Mouse (Mus musculus): ENCODE measurements at regions not wholly inside any gene's neighbourhood (a gene's known extent, or its start where the extent isn't known, plus 50 kb on each side); places are given as distances from the start of the nearest gene placed in this dataset.

GRCm38 (mm10) chr3:149330041-149330440 is 339.7 kb upstream of the Adgrl2 start:
- Histone ChIP-seq H3K4me2 (ENCODE audit: insufficient read depth, low read depth, poor library complexity, severe bottlenecking) (no peak overlapping the region), H3K9ac (ENCODE audit: insufficient read depth, low read depth) (no peak overlapping the region), H3K27ac (ENCODE audit: insufficient read depth, low read depth) (no peak overlapping the region), H3K36me3 (replicated peaks in 1 of 2; ENCODE audit: control insufficient read depth in 1 of 2, insufficient read depth in 1 of 2, low read length in 1 of 2) (no peaks in the 10 kb centered on the region), H3K27me3 (replicated peaks) (no peaks in the 10 kb centered on the region), H3K9me3 (replicated peaks; ENCODE audit: low read length) (no peaks in the 10 kb centered on the region), H3K79me2 (replicated peaks; ENCODE audit: control insufficient read depth, extremely low read depth, insufficient read depth, poor library complexity, severe bottlenecking) (no peaks in the 10 kb centered on the region), H3K4me3 (replicated peaks in 1 of 3; ENCODE audit: low read depth in 2 of 3, low read length in 2 of 3, poor library complexity in 1 of 3) (no peak overlapping the region), H3K4me1 (ENCODE audit: control insufficient read depth in 1 of 2, insufficient read depth in 2 of 2) (peaks cover 13 to 47% of the 10 kb centered on the region in 2 experiments)
- DNase-seq (ENCODE audit: extremely low read depth), result no peak
- in situ Hi-C loops (cut with MboI; ENCODE audit: low pct_ligation_motif_present, low pct_unique_long_range_greater_than_20kb, low sequenced_read_pairs) (no loop called here), dilution Hi-C loops (cut with MboI; ENCODE audit: extremely low pct_ligation_motif_present, extremely low pct_unique_long_range_greater_than_20kb, low sequenced_read_pairs) (no loop called here)
- TF ChIP-seq TBP (conservative IDR thresholded peaks at IDR 0.05; ENCODE audit: low read depth, low read length) (no peak), CHD1 (IDR thresholded peaks at IDR 0.05; ENCODE audit: low read depth, low read length) (no peak), MAZ (IDR thresholded peaks at IDR 0.05; ENCODE audit: low read depth, low read length) (no peak), MYC (IDR thresholded peaks at IDR 0.05; ENCODE audit: low read depth, low read length) (no peak), JUND (conservative IDR thresholded peaks at IDR 0.05; ENCODE audit: low read depth, low read length) (no peak), TCF12 (IDR thresholded peaks at IDR 0.05; ENCODE audit: low read depth, low read length) (no peak), POLR2A (IDR thresholded peaks at IDR 0.05; ENCODE audit: low read depth, low read length) (no peak), ELF1 (IDR thresholded peaks at IDR 0.05; ENCODE audit: low read depth, low read length) (no peak), PAX5 (IDR thresholded peaks at IDR 0.05; ENCODE audit: low read length) (no peak), MEF2A (IDR thresholded peaks at IDR 0.05; ENCODE audit: borderline replicate concordance, low read depth, low read length) (no peak), ZKSCAN1 (IDR thresholded peaks at IDR 0.05; ENCODE audit: borderline replicate concordance, low read depth, low read length) (no peak), BHLHE40 (IDR thresholded peaks at IDR 0.05; ENCODE audit: low read depth, low read length) (no peak), SIN3A (IDR thresholded peaks at IDR 0.05; ENCODE audit: low read length) (no peak), HCFC1 (IDR thresholded peaks at IDR 0.05; ENCODE audit: low read depth, low read length) (no peak), KAT2A (IDR thresholded peaks at IDR 0.05; ENCODE audit: insufficient replicate concordance, low read length) (no peak), ZC3H11A (IDR thresholded peaks at IDR 0.05; ENCODE audit: low read depth, low read length) (no peak), MXI1 (IDR thresholded peaks at IDR 0.05; ENCODE audit: low read depth, low read length) (no peak), GABPA (IDR thresholded peaks at IDR 0.05; ENCODE audit: insufficient replicate concordance, low read depth, low read length) (no peak)

- H3K9me3 ChIP-seq (replicated peaks; ENCODE audit: low read length), result no peaks in the 10 kb centered on the region
- H3K4me2 ChIP-seq (ENCODE audit: insufficient read depth, low read depth, poor library complexity, severe bottlenecking), result no peak overlapping the region
- H3K36me3 ChIP-seq (replicated peaks in 1 of 2; ENCODE audit: control insufficient read depth in 1 of 2, insufficient read depth in 1 of 2, low read length in 1 of 2), result no peaks in the 10 kb centered on the region
- H3K79me2 ChIP-seq (replicated peaks; ENCODE audit: control insufficient read depth, extremely low read depth, insufficient read depth, poor library complexity, severe bottlenecking), result no peaks in the 10 kb centered on the region
- H3K27ac ChIP-seq (ENCODE audit: insufficient read depth, low read depth), result no peak overlapping the region
- TF ChIP-seq MYC (IDR thresholded peaks at IDR 0.05; ENCODE audit: low read depth, low read length), result no peak
- TF ChIP-seq BHLHE40 (IDR thresholded peaks at IDR 0.05; ENCODE audit: low read depth, low read length), result no peak
- no peak for TF ChIP-seq JUND (conservative IDR thresholded peaks at IDR 0.05; ENCODE audit: low read depth, low read length)
- no peak overlapping the region for H3K4me3 ChIP-seq (replicated peaks in 1 of 3; ENCODE audit: low read depth in 2 of 3, low read length in 2 of 3, poor library complexity in 1 of 3)
- no peak for DNase-seq (ENCODE audit: extremely low read depth)
- dilution Hi-C loops (cut with MboI; ENCODE audit: extremely low pct_ligation_motif_present, extremely low pct_unique_long_range_greater_than_20kb, low sequenced_read_pairs) (no loop called here), in situ Hi-C loops (cut with MboI; ENCODE audit: low pct_ligation_motif_present, low pct_unique_long_range_greater_than_20kb, low sequenced_read_pairs) (loop anchor here (5.0 kb wide), 1 partner anchor 58 kb away; no protein-coding TSS in a partner anchor)
- H3K27me3 ChIP-seq (replicated peaks), result no peaks in the 10 kb centered on the region
- H3K9ac ChIP-seq (ENCODE audit: insufficient read depth, low read depth), result no peak overlapping the region
- peaks cover 9 to 47% of the 10 kb centered on the region in 2 experiments for H3K4me1 ChIP-seq (ENCODE audit: control insufficient read depth in 1 of 2, insufficient read depth in 2 of 2)
These were observed 339.3 kb upstream of the Adgrl2 start for GRCm38 (mm10) chr3:149329615-149330014.
